Mouse (Mus musculus): ENCODE data around the gene Ube2g1.
"Not testable (repeated sequence)": the region's sequence is repeated elsewhere in the genome, so short reads cannot be mapped to it uniquely, and the experiment has no call there.

Gene Ube2g1

DNA sequence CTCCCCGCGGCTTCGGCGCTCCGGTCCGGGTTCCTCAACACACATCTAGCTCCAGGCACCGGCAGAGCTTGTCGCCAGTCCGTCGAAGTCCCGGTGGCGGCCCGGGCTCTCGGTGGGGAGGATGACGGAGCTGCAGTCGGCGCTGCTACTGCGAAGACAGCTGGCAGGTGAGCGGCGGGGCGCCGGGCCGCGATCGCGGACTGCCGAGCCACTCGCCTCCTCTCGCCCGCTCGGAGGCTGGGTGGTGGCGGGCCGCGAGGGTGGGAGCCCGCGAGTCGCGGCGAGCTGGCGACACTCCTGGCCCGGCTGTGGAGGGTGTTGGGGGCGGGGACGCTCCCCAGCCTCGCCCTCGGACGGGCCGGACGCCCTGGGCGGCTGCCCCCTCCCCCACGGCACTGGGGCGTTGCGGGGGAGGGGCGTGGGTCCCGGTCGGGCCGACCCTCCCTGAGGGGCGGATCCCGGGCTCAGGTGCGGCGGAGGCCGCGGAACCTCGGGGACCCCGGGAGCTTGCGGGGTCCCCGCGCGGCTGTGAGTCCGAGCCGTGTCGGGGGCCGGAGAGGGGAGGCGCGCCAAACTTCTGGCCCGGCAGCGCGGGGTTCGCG lies 487 bp downstream of the Ube2g1 start:
- peak; percentile 74 for DNase-seq (ENCODE audit: low spot score)

DNA sequence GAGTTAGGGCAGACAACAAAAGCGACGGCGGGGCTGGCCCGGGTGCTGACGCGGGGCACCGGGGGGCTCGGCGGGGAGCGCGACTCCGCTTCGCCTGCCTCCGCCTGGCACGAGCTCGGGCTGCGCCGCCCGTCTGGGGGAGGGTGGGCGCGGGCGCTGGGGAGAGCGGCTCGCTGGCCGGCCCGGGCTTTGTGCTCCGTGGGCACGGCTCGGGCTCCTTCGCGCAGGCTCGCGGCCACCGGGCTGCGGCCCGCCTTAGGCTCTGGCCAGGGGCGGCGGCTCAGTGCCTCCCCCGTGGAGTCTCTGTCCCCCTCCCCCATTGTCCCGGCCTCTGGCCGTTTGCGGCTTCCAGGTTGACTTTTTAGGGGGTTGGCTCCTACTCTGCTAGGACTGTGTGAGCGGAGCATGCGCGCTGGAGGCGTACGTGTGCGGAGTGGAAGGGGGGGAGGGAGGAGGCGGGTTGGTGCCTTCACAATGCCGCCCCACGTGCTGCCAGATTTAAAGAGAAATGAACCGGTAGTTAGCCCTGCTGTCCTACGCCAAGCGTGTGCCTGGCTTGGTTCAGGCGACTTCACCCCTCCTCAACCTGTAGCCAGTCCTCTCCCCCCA lies 1.1 kb downstream of the Ube2g1 start:
- DNase-seq (ENCODE audit: low spot score) = peak; percentile 98

DNA sequence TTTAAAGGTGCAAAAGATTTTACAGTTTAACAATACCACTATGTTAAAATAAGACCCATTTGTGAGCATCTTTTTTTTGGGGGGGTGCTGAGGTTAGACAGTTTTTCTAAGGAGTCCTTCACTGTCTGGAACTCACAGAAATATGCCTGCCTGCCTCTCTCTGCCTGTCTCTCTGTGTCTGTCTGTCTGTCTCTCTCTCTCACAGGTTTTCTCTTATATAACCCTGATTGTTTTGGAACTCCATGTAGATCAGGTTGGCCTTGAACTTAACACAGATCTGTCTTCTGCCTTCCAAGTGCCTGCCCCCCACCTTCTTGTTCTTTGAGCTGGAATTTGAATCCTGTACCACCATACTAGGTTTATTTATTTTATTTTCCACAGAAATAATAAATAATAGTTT lies 2.2 kb downstream of the Ube2g1 start:
- DNase-seq (ENCODE audit: low spot score) = no peak

DNA sequence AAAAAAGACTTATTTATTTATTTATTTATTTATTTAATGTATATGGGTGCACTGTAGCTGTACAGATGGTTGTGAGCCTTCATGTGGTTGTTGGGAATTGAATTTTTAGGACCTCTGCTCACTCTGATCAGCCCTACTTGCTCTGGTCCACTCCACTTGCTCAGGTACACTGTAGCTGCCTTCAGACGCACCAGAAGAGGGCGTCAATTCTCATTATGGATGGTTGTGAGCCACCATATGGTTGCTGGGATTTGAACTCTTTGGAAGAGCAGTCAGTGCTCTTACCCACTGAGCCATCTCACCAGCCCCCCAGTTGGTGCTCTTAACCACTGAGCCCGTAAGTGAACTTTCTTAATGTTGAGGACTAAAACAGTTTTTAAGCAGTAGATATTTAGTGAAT lies 7.3 kb downstream of the Ube2g1 start:
- DNase-seq (ENCODE audit: low spot score) = not testable (repeated sequence)

DNA sequence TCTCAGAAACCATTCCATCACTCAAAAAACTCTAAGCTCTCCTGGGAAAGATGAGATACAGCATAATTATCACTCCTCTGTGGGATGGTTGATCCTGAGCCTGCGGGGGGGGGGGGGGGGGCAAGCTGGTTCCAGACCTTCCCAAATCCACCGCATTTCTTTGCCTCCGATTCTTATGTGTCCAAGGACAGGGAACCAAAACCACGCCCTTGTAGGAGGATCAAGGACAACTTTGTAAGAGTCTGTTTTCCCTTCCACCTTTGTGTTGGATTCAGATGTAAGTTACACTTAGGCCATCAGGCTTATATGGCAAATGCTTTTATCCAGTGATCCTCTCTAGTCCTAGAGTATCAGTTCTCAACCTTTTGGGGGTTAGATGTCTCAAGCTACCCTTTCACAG lies 8.8 kb downstream of the Ube2g1 start:
- DNase-seq (ENCODE audit: low spot score) = no peak

DNA sequence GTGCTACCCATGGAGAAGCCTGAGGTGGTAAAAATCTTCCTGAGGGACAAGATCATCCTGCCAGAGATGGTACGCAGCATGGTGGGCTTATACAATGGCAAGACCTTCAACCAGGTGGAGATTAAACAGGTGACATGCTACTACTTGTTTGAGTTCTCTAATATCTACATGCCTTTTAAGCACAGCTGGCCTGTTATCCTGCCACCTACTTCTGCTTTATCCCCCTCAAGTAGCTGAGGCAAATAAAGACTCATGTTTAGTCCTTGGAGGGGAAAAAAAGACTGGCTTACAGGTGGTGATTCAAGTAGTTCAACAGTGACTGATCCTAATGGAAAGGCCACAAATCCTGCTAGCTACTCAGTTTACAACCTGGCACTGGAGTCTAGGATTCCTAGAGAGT lies 11.4 kb downstream of the Ube2g1 start:
- no peak for DNase-seq (ENCODE audit: low spot score)

DNA sequence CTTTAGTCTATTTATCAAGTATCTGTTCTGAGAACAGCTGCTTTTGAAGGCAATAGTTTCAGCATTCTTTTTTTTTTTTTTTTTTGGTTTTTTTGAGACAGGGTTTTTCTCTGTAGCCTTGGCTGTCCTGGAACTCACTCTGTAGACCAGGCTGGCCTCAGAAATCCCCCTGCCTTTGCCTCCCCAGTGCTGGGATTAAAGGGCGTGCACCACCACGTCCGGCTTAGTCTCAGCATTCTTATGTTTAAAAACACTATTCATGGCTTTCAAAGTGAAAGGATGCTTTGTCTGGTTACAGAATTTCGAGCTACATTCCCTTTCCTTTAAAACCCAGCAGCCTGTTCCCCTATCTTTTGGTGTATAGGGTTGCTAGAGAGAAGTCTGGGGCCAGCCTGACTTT lies 35.6 kb downstream of the Ube2g1 start:
- DNase-seq (ENCODE audit: low spot score) = no peak

DNA sequence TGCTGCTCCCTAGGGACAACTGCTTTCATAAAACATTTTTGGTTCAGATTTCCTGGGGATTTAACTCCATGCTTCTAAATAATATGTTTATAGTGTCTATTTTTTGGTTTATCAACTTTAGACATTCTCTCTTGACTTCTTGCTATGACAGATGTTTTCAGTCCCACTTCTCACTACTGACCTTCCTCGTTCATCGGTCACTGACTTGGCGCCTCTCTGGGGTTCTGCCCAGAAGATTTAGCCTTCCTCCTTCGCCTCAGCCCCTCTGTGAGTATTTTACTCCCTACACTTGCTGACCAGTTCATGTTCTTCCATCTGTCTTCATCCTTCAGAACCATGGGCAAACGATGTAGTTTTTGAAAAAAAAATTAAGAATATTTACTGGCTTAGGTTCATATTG lies 38.3 kb downstream of the Ube2g1 start:
- DNase-seq (ENCODE audit: low spot score) = no peak

DNA sequence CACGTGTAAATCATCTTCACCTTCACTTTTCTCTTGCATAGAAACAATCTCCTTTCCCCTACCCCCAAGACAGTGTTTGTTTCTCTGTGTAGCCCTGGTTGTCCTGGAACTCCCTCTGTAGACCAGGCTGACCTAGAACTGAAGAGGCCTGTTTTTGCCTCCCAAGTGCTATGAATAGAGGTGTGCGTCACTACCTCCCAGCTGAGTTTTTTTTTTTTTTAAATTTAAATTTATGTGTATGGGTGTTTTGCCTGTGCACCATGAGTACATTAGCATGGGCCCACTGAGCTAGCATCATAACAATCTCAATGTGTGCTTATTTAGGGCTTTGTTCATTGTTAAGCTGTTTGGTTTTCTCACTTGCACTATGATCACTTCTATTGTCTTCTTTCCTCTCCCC lies 43.3 kb downstream of the Ube2g1 start:
- DNase-seq (ENCODE audit: low spot score) = no peak

DNA sequence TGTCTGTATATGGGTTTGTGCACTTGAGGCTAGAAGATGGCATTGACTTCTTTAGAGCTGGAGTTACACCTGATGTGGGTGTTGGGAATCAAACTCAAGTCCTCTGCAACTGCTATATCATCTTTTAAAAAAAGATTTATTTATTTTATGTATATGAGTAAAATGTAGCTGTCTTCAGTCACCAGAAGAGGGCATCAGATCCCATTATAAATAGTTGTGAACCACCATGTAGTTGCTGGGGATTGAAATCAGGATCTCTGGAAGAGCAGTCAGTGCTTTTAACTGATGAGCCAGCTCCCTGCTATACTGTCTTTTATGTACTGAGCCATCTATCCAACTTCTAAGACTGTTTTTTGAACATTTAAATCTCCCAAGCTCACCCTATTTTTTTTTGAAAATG lies 52.8 kb downstream of the Ube2g1 start:
- no peak for DNase-seq (ENCODE audit: low spot score)

DNA sequence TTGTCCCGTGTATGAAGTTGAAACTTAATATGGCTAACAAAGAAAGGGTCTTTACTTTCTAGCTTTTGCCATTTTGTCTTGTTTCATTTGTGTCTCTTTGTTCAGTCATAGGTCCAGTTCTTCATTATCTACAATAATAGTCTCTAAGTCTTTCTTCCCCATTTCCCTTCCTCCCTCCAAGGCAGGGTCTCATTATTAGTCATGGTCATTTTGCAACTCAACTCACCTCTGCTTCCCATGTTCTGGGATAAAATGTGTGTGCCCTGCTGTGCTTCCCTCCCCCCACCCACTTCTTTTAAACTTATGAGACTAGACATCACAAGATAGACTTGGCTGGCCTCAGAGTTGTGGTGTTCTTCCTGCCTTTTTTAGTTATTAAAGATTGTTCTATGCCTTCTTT lies 53.3 kb downstream of the Ube2g1 start:
- no peak for DNase-seq (ENCODE audit: low spot score)

DNA sequence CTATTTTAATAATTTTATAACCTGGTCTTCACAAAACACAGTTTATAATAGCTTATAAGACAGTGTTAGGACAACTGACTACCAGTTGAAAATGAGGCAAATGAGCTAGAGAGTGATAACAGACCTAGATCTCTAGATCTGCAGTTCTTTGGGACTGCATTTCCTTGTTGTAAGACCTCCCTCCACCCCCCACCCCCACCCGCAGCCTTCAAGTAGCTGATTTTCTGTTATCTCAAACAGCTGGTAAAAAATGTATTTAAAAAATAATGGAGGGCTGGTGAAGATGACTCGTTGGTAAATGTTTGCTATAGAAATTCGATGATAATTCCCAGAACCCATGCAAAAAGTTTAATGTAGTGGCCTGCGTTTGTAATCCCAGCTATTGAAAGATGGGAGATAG lies 57.6 kb downstream of the Ube2g1 start:
- DNase-seq (ENCODE audit: low spot score) = no peak

DNA sequence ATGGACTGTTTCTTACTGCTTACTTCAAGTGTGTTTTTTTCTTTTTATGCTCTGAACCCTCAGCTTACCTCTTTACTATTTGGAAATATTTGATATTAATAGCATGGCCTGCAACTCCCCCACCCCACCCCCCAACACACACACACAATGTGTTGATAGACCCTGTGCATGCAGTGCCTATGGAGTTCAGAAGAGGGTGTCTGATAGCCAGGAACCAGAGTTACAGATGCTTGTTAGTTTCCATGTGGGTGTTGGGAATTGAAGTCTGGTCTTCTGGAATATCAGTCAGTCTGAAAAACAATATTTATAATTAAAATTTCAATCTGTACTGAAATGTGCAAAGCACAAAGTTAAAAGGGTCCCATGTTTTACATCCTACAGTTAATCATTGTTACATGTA lies 63.6 kb downstream of the Ube2g1 start:
- no peak for DNase-seq (ENCODE audit: low spot score)

DNA sequence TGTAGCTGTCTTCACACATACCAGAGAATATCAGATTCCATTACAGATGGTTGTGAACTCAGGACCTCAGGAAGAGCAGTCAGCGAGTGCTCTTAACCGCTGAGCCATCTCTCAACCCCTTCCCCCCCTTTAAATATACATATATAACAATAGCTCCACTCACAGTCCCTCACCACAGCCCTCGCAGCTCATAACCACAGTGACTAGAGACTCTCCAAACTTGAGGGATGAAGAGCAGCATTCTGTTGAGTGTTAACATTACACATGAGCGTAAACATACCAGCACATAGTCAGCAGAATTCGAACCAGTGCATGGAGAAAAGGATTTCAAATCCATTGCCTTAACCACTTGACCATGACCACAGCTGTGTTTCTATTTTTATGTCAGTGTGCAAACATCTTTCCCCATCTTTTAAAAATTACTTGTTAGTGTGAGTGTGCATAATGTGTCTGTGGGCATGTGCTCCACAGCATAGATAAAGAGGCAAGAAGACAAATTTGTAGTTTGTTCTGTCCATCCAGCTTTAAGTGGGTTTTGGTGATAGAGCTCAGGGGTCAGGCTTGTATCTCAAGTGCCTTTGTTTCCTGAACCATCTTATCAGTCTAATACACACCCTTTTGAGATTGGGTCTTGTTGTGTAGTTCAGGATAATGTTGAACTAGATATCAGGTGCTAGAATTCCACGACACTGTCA lies 64.4 kb downstream of the Ube2g1 start:
- no peak for DNase-seq (ENCODE audit: low spot score)

DNA sequence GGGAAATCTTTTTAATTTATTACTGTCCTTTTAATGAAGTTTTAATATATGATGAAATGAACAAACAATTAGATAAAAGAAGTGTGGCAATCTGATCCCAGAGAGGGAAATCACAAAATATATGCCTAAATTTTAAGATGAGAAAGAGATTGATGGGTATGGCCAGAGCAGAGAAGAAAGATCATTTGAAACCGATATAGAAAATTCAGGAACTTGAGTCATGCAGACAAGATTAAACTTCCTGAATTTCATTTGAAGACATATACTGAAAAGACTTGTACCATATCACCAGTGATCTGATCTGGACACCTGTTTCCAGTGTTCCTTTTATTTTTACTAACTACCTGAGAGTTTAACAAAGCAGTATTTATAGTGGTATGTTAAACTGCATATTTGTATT lies 65.4 kb downstream of the Ube2g1 start:
- DNase-seq (ENCODE audit: low spot score) = no peak

DNA sequence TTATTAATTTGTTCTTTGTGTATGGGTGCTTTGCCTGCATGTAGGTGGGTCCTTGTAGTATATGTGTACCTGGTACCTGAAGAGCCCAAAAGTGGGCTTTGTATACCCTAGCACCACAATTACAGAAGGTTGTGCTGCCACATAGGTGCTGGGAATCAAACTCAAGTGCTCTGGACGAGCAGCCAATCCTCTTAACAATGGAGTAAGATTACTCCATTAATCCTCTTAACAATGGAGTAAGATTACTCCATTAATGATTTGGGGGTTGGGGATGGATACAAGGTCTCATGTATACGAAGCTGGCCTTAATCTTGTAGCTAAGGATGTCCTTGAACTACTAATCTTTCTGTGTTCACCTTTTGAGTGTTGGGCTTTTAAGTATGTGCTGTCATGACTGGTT lies 68.2 kb downstream of the Ube2g1 start:
- no peak for DNase-seq (ENCODE audit: low spot score)

DNA sequence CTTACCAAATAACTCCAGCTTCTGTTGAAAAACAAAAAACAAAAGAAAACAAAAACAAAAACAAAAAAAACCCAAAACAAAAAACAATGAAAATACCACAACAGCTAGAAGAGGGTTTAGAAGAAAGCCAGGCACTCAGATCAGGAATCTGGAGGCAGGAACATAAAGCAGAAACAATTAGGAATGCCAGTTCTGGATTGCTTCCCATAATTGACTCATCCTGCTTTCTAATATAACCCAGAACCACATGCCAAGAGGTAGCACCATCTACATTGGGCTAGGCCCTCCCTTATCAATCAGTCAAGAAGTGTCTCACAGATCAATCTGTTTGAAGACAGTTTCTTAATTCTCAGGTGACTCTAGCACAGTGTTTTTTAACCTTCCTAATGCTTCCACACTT lies 73.6 kb downstream of the Ube2g1 start:
- DNase-seq (ENCODE audit: low spot score) = no peak

DNA sequence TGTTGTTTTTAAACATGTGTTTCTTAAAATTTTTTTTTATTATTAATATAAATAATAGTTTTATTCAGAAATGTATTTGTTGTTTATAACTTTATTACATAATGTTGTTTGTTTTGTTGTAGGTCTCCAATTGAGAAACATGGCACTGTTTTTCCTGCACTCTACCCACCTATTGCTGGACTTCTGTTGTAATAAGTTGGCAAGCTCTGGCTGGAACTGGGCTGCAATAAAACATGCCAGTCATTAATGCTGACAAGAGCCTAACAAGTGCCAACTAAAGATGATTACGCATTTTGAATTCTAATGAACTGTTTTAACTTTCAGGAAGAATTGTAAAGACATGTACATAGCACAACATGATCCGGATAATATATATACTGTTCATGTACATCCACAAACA lies 76.3 kb downstream of the Ube2g1 start:
- no peak for DNase-seq (ENCODE audit: low spot score)

DNA sequence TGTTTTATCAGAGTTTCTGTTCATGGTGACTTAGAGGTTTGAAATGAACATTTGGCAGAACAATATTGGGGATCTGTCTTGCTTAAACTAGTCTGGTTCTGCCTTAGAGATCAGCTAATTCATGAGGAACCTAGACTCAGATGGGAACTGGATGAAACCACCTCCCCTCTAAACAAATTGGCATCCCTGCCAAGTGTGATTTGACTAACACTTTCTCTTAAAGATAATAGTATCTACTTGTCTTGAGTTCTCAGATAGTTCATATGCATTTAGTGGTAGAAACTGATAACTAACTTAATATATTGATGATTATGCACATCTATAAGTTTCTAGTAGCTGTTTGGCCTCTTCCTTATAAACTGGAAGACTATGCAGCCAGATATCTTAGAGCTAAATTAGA lies 79.6 kb downstream of the Ube2g1 start:
- DNase-seq (ENCODE audit: low spot score) = no peak

DNA sequence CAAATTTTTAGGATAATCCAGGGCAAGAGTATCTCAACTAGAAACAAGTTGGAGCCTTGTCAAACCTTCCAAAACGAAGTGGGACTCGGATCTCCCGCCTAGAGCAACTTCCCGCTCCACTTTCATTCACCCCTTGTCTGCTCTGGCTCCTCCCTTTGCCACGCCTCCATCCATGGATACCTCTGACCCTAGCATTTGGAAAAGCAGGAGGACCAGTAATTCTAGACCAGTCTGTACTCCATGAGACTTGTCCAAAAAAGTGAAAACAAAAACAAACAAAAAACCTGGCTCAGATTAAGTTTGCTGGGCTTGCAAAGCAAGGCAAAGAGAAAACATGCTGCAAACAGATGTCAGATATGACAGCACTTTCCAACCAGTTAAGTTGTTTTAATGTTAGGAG lies 81.2 kb downstream of the Ube2g1 start:
- DNase-seq (ENCODE audit: low spot score) = peak; percentile 60

DNA sequence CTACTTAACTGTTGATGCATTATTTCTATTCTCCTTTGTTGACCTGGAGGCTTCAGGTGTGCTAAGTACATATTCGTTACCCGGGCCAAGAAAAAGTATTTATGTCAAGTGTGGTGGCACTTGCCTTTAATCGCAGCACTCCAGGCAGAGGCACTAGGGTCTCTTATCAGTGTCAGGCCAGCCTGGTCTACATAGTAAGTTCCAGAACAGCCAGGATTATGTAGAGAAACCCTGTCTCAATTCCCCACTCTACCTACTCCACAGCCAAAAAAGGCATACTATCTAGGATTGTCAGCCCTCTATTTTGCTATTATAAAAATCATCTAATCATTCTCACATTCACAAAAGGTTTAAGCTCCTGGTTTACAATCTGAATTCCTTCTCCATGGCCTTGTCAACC lies 82.0 kb downstream of the Ube2g1 start:
- DNase-seq (ENCODE audit: low spot score) = peak; percentile 18

DNA sequence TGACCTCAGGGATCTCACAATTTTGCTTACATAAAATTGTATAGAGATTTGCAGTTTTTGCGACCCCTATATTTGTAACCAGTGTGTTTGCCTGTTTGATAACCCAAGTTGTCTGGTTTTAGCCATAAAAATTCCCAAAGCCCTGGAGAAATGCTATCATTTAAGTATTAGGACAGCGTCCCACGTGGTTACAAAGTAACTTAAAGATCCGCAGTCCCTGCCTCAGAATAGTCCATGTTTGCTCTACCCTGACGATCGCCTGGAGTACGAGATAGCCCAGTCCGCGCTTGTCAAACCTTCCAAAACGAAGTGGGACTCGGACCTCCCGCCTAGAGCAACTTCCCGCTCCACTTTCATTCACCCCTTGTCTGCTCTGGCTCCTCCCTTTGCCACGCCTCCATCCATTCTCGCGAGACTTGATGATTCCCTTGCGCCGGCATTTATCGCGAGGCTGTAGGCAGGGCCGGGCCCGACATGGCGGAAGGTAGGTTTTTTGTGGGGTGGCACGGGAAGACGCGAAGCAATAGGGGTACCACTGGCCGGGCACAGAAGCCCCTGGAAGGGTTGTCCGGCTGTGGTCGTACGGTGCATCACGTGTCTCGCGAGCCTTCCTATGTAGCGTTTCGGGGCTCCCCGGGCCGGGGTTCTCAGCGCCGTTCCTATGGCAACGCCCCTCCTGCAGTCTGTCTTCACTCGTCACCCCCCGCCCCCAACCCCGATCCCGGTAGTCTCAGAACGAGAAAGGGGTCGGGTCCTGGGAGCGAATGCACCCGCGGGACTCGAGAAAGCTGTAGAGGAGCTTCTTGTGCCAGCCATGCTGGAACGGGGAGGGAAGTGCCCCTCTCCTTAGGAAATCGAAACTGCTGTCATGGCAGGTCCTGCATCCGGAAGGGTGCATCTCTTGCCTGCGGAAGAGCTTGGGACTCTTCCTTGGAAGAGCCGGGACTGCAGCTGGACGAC lies 82.7 kb downstream of the Ube2g1 start, which contains the start of gene Ankfy1:
Gene Ankfy1 (plus strand): TSS at position 456 of the 960 bp plus-strand sequence.
- peak; percentile 98 for DNase-seq (ENCODE audit: low spot score)

DNA sequence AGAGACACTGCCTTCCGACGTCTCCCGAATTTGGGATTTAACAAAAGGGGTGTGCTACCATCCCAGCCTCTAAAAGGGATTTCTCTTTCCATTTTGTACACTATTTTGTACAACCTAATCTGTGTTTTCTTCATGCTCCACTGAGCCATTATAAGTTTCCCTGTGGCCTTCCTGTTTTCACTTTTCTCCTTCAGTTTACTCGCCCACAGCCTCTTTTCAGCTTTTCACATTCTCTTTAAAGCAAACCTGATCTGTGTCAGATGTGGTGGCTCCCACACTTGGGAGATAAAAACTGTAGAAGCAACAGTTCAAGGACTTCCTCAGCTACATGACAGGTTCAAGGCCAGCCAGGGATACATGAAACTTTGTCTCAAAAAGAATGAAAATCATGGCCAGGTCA lies 85.3 kb downstream of the Ube2g1 start:
- DNase-seq (ENCODE audit: low spot score) = no peak
